Mouse (Mus musculus) right cerebral cortex, adult 18-20 months (tissue): ENCODE data around the gene Efcab5.
A peak's percentile ranks its signal among the peaks of the same experiment; 100 is the strongest.

Source experiments
- DNase-seq: peaks from one replicate; pipeline ENCODE4 v3.0.0; 2022; ENCODE audit warnings: mixed read lengths

Efcab5 gene

DNA sequence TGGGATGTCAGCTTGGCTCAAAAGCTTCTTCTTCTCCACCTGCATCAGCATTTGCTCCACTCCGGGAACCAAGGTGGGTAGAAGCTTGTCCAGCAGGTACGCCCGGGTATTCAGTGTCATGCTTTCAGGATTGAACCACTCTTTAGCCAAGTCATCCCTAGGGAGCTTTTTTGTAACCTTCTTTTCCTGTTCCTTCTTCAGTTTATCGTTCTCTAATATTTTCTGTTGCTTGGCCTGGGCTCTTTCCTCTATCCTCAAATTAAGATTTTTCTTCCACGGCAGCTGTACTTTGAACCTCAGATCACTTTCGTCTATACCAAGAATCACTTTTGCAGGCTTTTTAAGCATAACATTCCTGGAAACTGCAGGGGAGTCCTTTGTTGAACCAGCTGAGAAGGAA lies at the start of gene Efcab5:
Efcab5 (minus strand) TSS at position 101 of the 400 bp plus-strand sequence.
- DNase-seq = no peak

DNA sequence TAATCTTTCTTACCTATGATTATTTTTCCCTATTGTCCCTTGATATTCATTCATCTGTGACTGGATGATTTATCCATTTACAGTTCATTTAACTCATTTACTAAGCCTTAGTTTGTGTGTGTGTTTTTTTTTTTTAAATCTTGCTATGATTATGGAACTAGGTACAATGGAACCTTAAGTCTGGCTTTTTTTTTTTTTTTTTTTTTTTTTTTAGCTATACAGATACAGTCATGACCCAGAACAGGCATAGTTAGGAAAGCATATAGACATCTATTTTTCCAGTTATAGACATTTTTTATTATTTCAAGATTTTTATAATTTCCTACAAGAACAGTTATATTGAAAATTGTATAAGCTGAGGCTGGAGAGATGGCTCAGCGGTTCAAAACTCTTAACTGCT lies 46.5 kb upstream of the Efcab5 start:
- no peak for DNase-seq

DNA sequence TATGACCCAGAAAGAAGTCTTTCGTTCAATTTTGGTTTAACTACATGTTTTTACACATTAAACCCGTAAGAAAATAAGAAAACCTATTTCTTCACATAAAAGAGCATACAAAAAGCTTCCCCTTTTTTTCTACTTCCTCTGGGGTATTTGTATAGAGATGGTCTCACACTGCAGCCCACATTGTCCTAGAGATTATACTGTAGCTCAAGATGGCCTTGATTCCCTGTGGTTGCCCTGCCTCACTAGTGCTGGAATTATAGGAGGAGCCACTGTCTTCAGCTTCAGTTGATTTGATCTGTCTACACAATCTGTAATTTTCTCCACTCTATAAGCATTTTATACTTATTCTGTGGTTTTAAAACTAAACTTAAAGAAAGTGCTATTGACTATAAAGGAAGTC lies 42.7 kb upstream of the Efcab5 start:
- no peak for DNase-seq

- no peak for DNase-seq
These were observed 42.0 kb upstream of the Efcab5 start for GRCm38 (mm10) chr11:77230765-77231164.

GRCm38 (mm10) chr11:77216761-77217130 lies 28.0 kb upstream of the Efcab5 start:
- DNase-seq = no peak

GRCm38 (mm10) chr11:77215951-77216760 lies 27.4 kb upstream of the Efcab5 start, which contains the start of gene Ssh2:
Ssh2 (plus strand) TSS chr11:77216287.
- peak; percentile 89 for DNase-seq

GRCm38 (mm10) chr11:77215483-77215882 lies 26.7 kb upstream of the Efcab5 start:
- no peak for DNase-seq

- DNase-seq = peak; percentile 67
These were observed 26.0 kb upstream of the Efcab5 start for GRCm38 (mm10) chr11:77214755-77215154.

GRCm38 (mm10) chr11:77214142-77214692 lies 25.4 kb upstream of the Efcab5 start:
- DNase-seq = no peak

- no peak for DNase-seq
These were observed 11.9 kb upstream of the Efcab5 start for GRCm38 (mm10) chr11:77200703-77201102.

DNA sequence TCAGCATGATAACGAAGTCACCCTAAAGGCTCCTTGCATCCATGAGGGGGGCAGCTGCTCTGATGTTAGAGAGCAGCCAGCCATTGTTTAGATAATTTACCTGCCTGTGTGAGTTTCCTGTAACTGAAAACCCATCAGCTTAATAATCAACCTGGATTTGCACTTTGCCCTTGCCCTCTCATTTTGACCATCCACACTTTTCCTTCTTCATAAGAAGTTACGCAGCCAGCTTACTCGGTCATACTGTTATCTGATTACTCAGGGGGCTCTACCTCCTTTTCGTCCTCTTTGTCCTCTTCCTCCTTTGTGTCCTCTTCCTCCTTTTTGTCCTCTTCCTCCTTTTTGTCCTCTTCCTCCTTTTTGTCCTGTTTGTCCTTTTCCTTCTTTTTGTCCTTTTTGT lies 10.9 kb upstream of the Efcab5 start:
- DNase-seq = no peak

DNA sequence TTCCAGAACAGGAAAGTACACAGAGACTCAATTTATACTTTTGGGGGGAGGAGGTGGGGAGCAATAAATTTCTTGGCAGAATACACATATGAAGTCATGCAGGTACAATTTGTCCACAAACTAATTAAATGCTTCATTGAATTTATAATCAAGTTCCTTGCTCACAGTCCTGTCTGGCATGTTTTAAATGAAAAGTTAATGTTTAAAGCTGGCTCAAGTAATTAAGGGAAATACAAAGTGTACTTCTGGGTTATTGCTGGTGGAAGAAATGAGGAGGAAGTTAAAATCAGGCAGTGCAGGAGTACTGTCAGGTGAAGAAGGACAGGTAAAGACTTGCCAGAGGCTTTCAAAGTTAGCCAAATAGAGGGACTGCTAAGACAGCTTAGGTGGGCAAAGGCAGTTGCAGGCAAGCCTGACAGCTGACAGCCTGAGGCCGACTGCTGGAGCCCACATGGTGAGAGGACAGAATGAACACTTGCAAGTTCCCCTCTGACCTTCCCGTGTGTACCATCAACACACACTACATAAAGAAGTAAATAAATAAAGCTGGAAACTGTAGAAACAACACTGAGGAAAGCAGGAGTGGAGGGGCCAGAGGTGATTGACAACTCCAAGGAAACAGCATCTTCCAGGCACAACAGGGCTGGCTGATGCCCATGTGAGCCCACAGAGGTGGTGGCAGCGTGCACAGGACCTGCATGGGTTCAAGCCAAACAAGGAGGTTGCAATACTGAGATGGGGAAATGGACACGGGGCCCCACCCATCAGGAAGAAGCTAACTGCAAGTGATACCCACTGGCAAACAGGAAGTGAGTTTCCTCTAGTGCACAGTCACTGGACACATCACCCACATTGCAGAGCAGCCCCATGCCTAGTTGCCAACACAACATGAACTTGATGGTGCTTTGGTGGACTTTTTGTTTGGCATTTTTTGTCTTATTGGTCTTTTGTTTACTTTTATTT lies 7.7 kb upstream of the Efcab5 start:
- no peak for DNase-seq

GRCm38 (mm10) chr11:77195360-77196109 lies 6.8 kb upstream of the Efcab5 start:
- no peak for DNase-seq

GRCm38 (mm10) chr11:77194762-77195161 lies 6.0 kb upstream of the Efcab5 start:
- DNase-seq = no peak

DNA sequence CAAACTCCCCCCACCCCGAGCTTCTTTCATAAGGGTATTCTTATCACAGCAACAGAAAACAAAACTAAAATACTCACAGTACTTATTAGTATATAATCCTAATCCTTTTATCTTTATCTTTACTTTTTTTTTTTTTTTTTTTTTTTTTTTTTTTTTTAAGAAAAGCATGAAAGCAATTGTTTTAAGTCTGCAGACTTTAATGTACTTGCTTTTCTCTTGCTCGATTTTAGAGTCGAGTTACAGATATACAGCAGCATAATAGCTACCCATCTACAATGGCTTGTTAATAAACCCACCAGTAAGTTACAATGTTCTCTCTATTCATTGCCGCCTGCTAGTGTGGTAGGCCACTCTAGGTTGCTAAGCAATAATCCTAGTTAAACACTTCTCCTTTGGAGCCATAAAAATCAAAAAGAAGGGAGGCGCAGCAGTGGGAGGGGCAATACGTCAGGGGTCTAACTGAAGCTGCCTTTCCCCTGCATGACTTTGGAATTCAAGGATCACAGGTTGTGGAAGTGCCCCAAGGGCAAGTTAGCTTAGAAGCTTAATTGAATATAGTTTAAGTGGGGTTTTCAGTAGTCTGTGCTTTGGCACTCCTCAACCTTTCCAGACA lies 5.3 kb upstream of the Efcab5 start:
- no peak for DNase-seq

- DNase-seq = no peak
These were observed 4.6 kb upstream of the Efcab5 start for GRCm38 (mm10) chr11:77193410-77193809.

DNA sequence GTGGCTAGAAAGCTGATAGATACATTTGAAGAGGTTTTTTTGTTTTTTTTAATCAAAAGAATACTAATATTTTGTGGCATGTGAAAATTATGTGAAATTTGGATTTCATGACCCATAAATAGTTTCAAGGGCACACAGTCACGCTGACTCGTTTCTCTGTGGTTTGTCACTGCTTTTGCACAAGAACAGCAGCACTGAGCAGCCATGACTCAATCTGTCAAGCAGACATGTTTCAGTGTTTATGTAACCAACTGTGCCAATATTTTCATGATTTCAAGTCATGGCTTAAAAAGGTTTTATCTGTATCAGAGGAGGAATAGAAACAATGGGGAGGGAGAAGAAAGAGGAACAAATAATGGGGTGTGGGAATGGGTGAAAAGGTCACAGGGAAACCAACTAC lies 3.8 kb downstream of the Efcab5 start:
- DNase-seq = no peak

DNA sequence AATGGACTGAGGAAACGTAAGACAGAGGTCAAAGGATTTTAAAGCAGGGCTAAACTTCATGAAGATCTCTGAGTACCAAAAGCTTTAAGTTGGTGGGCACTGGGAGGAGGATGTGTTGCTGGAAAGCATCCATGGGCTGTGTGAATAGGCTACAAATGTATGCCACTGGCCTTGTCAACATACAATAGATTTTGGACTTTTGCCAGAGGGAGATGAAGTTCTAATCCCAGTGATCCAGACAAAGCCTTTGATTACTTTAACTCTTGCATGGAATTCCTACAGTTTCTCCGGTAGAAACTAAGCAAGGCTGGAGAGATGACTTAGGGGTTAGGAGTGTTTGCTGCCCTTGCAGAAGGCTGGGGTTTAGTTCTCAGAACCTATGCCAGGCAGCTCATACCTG lies 6.2 kb downstream of the Efcab5 start:
- DNase-seq = no peak

GRCm38 (mm10) chr11:77182041-77182440 lies 6.7 kb downstream of the Efcab5 start:
- no peak for DNase-seq

DNA sequence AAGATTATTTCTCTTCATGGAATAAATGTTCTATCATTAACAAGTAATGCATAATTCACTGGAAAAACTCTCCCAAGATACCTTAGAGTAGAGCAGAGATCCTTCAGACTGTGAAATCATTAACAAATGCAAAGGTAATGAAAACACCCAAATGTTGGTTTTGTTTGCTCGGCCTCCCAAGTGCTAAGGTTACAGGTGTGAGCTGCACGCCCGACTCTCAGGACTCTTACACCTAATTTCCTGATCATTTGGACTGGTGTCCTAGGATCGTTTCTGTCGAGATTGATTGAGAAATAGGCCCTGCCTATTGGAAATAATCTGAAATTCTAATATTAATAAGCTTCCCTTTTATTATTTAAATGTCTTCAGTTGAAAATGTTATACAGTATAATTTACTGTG lies 7.2 kb downstream of the Efcab5 start:
- no peak for DNase-seq

GRCm38 (mm10) chr11:77180886-77181285 lies 7.9 kb downstream of the Efcab5 start:
- peak; percentile 27 for DNase-seq

GRCm38 (mm10) chr11:77179771-77180170 lies 9.0 kb downstream of the Efcab5 start:
- peak; percentile 2 for DNase-seq
